Mouse (Mus musculus) heart, adult 11 months (tissue): ENCODE measurements at regions not wholly inside any gene's neighbourhood (a gene's known extent, or its start where the extent isn't known, plus 50 kb on each side); places are given as distances from the start of the nearest gene placed in this dataset.
A peak's percentile ranks its signal among the peaks of the same experiment; 100 is the strongest.

Source experiments
- DNase-seq: peaks from one replicate; pipeline ENCODE4 v3.0.0; 2022

DNA sequence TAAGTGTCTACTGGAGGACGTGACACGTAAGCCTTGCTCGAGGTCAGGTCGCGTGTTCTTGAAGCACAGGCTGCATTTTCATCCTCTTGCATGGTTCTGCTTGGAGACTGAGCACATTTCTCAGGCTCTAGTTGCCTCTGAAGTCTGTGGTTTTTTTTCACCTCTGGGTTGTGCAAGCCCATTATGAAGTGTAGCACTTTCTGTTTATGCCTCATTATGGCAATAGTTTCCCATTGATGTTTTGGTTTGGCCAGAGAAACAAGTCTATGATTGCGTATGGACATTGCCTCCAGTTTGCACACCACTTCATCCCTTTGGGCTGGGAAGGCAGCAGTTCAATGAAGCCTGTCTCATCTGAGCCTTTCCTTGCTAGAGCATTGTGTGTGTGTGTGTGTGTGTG lies 72.4 kb upstream of the Nr2f2 start:
- DNase-seq: no peak

DNA sequence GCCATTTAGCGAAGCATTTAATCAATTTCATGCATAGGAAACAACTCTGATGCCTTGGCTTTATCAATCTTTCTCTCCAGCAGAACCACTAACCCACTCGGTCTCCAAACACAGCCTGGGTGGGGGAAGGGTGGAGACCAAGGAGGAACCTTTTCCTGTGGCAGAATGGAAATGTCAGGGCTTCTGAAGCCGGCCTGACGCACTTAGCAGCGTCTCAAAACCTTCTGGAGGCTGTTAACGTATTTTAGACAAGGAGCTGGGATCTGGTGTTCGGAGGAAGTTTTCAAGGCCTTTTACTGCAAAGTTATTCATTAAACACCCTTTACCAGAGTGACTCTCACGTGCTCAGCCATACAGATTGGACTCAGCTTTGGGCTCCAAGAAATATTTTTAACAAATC lies 67.3 kb upstream of the Nr2f2 start:
- DNase-seq: no peak

DNA sequence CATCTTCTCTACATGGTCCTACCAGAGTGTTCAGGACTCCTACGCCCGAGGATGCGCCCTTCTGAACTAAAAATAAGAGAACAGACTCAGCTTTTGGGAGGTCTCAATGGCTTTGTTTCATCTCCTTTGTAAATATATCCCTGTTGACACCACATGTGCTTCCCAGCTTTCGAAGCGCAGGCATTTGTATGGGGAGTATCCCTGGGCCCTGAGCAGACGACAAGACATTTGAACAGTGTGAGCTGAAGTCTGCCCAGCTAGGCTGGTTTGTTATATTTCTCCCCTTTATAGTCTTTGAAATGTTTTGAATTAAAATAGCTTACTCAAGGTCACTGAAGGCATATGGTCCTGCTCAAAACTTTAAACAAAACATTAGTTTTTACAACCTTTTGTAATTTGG lies 66.8 kb upstream of the Nr2f2 start:
- DNase-seq: no peak

DNA sequence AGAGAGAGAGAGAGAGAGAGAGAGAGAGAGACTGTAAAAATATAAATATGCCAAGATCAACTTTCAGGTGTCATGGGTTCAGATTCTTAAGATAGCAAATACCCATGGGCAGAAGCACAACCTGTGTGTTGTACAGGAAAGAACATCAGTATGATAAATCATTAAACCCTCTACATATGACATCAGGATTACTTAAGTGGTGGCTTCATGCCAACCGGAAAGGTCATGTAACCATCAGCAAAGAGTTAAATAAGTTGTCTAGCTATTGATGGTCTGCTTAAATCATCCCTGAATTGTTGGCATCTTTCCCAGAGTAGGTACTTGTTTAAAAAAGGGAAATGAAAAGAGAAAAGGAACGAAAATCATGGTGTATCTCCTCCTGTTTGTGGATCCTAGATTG lies 65.2 kb upstream of the Nr2f2 start:
- no peak for DNase-seq

DNA sequence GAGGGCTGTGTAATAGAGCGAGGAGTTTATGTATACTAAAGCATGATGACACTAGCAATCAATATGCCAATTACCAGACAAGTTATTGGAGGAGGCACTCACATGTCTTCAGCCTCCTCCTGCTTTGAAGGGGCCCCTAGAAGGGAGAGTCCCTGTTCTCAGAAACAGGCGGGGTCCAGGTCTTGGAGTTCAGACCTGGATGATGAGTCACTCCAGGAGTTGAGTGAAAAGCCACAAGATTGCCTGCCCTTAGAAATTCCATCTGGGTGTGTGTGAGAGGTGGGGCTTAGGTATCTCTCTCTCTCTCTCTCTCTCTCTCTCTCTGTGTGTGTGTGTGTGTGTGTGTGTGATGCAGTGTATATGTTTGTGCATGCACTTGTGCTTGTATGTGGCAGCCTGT lies 62.8 kb upstream of the Nr2f2 start:
- no peak for DNase-seq

DNA sequence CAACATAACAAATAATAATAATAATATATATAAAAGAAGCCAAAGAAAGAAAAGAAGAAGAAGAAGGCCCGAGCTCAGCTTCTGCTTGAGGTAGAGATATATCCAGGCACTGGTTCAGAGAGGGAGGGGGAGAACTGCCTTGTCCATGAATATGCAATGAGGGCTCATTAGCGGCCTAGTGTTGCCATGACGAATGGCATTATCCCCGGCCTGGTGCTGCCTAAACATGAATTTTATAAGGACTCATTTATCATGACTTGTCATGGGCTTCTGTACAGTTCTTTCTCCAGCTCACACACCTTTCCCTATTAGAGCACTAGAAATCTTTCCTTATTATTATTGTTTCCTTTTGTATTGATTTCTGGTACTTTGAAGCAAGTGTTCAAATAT lies 57.7 kb upstream of the Nr2f2 start:
- no peak for DNase-seq

DNA sequence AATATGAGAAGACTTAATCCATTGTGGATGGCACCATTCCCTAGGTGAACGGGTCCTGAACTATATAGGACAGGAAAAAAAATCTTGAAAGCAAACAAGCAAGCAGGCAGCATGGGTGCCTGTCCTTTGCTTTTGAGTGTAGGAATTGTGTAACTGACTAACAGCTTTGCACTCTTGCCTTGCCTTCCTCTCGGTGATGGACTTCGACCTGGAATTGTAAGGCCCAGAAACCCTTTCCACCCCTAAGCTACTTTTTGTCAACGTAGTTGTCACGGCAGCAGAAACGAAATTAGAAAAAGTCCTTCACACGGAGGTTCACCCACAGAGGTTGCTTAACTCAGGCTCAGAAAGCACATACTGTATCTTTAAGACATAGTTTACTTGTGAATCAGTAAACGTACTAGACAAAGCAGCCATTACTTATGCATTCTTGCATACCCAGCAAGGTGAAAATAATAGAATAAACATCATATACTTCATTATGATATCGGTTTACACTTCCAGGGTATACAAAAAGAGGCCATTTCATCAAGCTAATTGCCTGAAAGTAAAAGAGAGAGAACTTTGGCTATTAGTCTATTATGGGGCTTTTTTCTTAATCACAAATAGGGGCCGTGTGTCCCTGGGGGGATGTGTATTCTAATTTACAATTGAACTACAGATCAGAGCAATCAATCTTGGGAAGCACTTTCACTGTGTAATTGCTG lies 57.1 kb upstream of the Nr2f2 start:
- peak; percentile 39 for DNase-seq

DNA sequence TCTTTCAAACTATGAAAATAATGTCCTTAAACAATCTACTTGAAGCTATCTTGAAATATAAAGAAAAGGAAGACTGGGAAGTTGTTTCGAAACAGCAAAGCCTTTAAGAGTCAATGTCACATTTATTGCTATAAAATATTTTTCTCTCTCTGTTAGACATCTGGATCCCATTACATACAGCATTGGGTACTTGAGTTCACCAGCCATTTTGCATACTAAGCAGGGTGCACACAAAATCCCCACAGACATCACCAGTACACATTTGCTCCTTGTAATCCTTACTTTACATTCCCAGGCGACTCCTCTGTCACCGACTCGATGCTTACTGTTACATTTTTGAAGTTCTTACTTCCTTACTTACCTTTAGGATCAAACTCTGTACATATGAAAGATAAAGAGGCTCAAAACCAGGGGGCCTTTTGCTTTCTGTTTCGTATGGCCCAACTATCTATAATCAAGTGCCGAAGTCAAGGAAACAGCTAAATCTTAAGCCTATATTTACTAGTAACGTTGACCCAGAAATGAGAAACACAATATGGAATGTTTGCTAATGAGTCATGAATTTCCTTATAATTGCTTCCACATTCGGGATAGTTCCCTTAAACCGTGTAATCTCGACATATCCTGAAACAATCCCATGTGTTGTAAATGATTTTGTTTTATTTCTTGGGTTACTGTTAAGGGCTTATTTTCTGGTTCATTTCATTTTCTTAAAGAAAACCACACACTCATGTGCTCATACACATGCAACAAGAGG lies 49.8 kb upstream of the Nr2f2 start:
- DNase-seq: no peak
